Mouse (Mus musculus): ENCODE results near the gene Fam107b. TPM values are rescaled to one million over a fixed set of nuclear protein-coding genes. Genes with fewer than 3 reads are reported as not detected.

Gene Fam107b
- total RNA-seq, 2 experiments from 2014 or later = 8.6 to 9.6 TPM

GRCm38 (mm10) chr2:3805742-3806141 is 235.5 kb downstream of the Fam107b start:
- intact Hi-C loops (cut with DNase I) = no loop called here
- no peak for DNase-seq (ENCODE audit: low spot score in 2 of 2)

GRCm38 (mm10) chr2:3810321-3810720 is 240.0 kb downstream of the Fam107b start:
- intact Hi-C loops (cut with DNase I) = loop anchor here (5.0 to 10.0 kb wide), 3 partner anchors 304 to 682 kb away; no protein-coding TSS in a partner anchor
- no peak for DNase-seq (ENCODE audit: low spot score in 2 of 2)

- intact Hi-C loops (cut with DNase I) = loop anchor here (1.0 to 10.0 kb wide), 6 partner anchors 143 to 589 kb away; partner anchors contain the start of gene Frmd4a
- DNase-seq (ENCODE audit: low spot score in 2 of 2) = peak; percentile 73 to 95
Measured at GRCm38 (mm10) chr2:3816142-3816609, 245.9 kb downstream of the Fam107b start.

- peak in 1 of 2 experiments; percentile 28 for DNase-seq (ENCODE audit: low spot score in 2 of 2)
Measured at GRCm38 (mm10) chr2:3817626-3818025, 247.3 kb downstream of the Fam107b start.

GRCm38 (mm10) chr2:3822483-3823455 is 252.5 kb downstream of the Fam107b start:
- DNase-seq (ENCODE audit: low spot score in 2 of 2) = no peak
- intact Hi-C loops (cut with DNase I) = loop anchor here (5.0 kb wide), 1 partner anchor 90 kb away; no protein-coding TSS in a partner anchor

More at GRCm38 (mm10) chr2:3817626-3818025, 247.3 kb downstream of the Fam107b start:
- intact Hi-C loops (cut with DNase I) = loop anchor here (2.0 to 10.0 kb wide), 4 partner anchors 141 to 587 kb away; no protein-coding TSS in a partner anchor

Other genes starting within 250 kb of the Fam107b start
- 10 to 100 TPM; 10.3 to 11.0 TPM for gene Rpp38, start 237.8 kb upstream of the Fam107b start, total RNA-seq (2021)
- under 1 TPM in 1 of 2 experiments, not detected in 1; 0.94 TPM for gene Acbd7, start 234.3 kb upstream of the Fam107b start, total RNA-seq (2021)
- under 1 TPM in 1 of 2 experiments, not detected in 1; 0.18 TPM for gene Olah, start 173.3 kb upstream of the Fam107b start, total RNA-seq (2021)
- 1 to 10 TPM; 3.3 to 4.6 TPM for gene Meig1, start 147.8 kb upstream of the Fam107b start, total RNA-seq (2021)
- gene Dclre1c, start 146.4 kb upstream of the Fam107b start, total RNA-seq (2021) = 10 to 100 TPM; 10.2 to 11.4 TPM
- gene Suv39h2, start 95.5 kb upstream of the Fam107b start, total RNA-seq (2021) = 1 to 10 TPM; 3.5 to 4.4 TPM
- 1 to 10 TPM; 4.0 to 5.4 TPM for gene Gm45902, start 57.7 kb upstream of the Fam107b start, total RNA-seq (2021)
- gene Hspa14, start 57.7 kb upstream of the Fam107b start, total RNA-seq (2021) = 10 to 100 TPM; 42.8 to 46.9 TPM
- 1 to 10 TPM in 1 of 2 experiments, under 1 TPM in 1; 0.85 to 1.1 TPM for gene Cdnf, start 57.5 kb upstream of the Fam107b start, total RNA-seq (2021)

Data from left cerebral cortex, postnatal 25 days (tissue).